Mouse (Mus musculus): Measurements from ENCODE around the gene Cdk4.

Gene Cdk4

DNA sequence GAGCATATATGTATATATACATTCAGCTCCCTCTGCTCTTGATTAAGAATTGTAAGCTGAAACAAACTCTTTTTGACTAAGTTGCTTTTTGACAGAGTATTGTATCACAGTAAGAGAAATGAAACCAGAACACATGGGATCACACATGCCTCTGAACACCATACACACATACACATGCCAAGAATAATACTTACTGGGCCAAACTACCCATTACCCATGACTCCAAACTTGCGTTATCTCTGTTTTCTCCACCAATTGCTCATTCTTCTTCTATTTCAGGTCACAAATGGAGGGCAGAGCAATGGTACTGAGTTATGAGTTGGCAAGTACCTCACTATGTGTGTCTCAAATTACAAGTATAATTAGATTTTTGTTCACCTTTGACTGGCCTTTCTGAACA, 10.6 kb downstream of the Cdk4 start:
- in situ Hi-C loops (cut with MboI, MseI), result no loop called here

DNA sequence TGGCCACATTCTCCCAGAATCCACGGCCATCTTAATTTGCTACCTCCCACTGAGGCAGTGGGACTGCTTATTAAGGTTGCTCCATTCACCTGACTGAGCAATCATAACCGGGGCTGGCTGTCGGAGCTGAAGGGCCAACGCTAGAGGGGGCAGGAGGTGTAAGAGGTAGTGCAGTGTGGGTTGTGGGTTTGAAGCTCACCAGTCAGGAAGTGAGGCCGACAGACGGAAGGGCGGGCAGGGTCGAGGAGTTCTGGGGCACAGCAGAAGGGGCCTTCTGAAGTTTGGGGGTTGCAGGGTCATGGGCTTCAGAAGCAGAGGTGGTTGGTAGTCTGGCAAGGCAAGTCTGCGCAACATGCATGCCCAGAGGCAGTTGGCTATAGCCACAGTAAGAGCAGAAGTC, 11.7 kb downstream of the Cdk4 start, which contains the start of gene Agap2:
Agap2 (plus strand) TSS at position 205 of the 400 bp plus-strand sequence.
- in situ Hi-C loops (cut with MboI, MseI), result loop anchor here (5.0 kb wide), 1 partner anchor 982 kb away; the partner anchor contains the start of gene Ptges3

DNA sequence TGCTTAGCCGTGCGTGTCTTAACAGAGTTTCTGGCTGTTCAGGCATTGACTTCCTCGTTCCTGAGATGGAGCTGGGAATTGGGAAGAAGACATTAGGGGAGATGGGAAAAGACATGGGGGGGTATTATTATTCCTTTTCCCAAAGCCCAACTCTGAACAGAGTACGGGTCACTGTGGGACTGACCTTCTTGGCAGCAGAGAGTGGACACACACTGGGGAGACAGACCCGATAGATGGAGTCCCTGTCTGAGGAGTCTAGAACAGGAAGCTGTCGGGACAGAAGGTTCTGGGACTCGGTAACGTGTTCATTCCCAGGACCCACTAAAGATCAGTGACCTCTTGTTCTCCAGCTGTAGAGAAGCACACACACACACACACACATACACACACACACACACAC, 12.3 kb downstream of the Cdk4 start:
- in situ Hi-C loops (cut with MboI, MseI), result loop anchor here (5.0 kb wide), 1 partner anchor 982 kb away; the partner anchor contains the start of gene Ptges3

DNA sequence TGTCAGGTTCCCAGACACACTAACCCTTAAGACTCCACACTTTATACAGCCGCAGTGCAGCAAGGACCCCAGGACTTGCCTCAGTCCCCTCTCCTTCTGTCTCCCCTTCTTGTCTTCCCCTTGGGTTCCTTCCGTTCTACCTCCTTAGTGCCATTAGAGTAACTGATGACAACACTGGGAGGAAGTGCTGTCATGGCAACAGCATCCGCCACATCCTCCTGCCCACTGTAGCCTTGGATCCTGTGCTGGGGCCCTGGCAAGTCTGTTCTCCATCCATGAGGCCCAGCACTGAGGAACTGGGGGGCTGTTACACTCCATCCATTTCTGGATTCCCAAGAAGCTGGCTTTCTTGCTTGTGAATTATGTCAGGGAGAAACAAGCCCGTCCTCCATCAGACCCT, 12.7 kb downstream of the Cdk4 start:
- in situ Hi-C loops (cut with MboI, MseI), result loop anchor here (5.0 kb wide), 1 partner anchor 981 kb away; the partner anchor contains the start of gene Ptges3

DNA sequence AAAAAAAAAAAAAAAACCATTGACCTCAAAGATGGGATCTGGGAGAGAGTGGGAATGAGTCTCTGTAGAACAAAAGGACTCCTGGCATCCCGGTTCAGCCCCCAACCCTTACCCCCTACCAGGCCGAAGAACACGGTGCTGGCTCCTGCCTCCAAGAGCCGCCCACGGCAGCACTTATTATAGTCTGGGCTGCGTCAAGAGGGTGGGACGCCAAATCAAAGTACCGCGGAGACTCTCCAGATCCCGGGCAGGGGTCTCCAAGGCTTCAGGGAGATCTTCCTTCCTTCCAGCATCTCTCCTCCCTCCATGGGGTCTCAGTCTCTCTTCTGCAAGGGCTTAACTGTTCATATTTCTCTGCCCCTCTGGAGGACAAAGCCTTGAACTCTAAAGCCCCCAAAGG, 14.2 kb downstream of the Cdk4 start:
- in situ Hi-C loops (cut with MboI, MseI), result loop anchor here (5.0 kb wide), 1 partner anchor 980 kb away; the partner anchor contains the start of gene Ptges3

DNA sequence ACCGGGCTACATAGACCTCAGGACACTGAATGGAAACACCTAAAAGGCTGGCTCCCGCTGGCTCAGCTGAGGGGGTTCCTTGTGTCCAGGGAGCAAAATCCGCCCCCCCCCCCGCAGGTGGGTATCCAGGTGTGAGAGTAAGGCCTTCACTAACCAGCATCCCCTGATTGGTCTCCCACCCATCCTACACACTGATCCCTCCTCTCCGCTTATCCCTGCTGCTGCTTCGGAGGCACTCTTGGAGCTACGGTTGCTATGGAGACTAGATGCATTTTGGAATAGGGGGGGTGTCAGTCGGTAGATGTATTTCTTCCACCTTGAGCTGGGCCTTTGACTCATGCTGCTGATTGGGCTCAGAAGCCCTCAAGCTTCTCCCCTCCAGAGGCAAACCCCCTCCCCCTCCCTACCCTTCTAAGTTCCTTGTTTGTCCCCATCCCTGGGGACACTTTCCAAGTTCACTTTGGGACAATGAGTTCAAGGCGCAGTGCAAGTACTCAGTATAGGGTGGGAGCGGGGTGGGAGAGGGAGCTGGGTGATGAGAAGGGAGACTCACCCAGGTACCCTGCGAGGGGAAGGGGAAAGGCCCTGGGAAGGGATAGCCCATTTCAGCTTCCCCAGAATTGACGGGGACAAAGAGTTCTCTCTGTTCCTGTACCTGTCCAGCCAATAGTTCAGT, 14.8 kb downstream of the Cdk4 start:
- in situ Hi-C loops (cut with MboI, MseI), result loop anchor here (5.0 kb wide), 1 partner anchor 979 kb away; the partner anchor contains the start of gene Ptges3

DNA sequence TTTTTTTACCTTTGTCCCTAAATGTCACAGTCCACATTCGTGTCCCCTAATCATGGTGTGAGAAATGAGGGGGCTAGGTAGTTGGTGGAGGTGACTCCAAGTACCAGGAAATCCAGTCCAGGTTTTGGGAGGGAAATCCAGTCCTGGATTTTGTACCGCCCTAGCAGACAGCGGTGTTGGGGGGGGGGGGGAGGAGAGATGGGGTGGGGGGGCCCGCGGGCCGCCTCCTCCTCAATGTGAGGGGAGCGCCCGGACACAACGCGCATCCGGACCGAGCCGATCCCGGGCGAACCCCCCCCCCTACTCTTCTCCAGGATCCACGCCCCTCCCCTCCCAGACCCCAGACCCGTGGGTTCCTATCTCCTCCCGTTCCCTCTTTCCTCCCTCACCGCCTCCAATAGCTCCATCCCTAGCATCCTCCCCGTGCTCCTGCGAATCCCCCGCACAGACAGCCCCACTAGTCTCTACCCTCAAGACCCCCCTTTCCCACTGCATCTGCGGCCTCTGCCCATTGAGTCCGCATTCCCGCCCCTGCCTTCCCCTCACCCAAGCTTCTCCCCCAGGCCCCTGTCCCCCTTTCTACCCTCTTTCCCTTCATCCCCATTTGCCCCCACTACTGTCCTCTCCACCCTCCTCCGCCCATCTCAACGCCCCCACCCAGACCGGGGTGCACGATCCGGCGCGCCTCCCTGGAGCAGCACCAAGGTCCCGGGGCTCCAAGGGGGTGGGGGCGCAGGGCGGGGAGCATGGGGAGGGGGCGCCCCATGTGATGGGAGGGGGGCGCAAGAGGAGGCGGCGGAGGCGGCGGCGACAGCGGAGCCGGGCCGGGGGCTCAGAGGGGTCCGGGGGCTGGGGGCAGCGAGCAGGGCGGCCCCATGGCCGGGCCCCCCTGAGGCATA, 15.6 kb downstream of the Cdk4 start:
- in situ Hi-C loops (cut with MboI, MseI), result loop anchor here (5.0 kb wide), 1 partner anchor 978 kb away; the partner anchor contains the start of gene Ptges3

DNA sequence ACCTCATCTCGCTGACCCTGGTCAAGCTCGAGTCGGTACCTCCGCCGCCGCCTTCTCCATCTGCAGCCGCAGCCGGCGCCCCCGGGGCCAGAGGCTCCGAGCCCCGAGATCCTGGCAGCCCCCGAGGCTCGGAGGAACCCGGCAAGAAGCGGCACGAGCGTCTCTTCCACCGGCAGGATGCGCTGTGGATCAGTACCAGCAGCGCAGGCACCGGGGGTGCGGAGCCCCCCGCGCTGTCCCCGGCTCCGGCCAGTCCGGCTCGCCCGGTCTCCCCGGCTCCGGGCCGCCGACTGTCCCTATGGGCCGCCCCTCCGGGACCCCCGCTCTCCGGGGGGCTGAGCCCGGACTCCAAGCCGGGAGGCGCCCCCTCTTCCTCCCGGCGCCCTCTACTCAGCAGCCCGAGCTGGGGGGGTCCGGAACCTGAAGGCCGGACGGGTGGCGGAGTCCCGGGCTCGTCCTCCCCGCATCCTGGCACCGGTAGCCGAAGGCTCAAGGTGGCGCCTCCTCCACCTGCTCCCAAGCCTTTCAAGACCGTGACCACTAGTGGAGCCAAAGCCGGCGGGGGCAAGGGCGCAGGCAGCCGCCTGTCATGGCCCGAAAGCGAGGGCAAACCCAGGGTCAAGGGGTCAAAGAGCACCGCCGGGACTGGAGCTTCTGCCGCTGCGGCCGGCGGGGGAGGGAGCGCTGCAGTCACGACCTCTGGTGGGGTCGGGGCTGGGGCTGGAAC, 16.5 kb downstream of the Cdk4 start:
- in situ Hi-C loops (cut with MboI, MseI), result loop anchor here (5.0 kb wide), 1 partner anchor 977 kb away; the partner anchor contains the start of gene Ptges3

DNA sequence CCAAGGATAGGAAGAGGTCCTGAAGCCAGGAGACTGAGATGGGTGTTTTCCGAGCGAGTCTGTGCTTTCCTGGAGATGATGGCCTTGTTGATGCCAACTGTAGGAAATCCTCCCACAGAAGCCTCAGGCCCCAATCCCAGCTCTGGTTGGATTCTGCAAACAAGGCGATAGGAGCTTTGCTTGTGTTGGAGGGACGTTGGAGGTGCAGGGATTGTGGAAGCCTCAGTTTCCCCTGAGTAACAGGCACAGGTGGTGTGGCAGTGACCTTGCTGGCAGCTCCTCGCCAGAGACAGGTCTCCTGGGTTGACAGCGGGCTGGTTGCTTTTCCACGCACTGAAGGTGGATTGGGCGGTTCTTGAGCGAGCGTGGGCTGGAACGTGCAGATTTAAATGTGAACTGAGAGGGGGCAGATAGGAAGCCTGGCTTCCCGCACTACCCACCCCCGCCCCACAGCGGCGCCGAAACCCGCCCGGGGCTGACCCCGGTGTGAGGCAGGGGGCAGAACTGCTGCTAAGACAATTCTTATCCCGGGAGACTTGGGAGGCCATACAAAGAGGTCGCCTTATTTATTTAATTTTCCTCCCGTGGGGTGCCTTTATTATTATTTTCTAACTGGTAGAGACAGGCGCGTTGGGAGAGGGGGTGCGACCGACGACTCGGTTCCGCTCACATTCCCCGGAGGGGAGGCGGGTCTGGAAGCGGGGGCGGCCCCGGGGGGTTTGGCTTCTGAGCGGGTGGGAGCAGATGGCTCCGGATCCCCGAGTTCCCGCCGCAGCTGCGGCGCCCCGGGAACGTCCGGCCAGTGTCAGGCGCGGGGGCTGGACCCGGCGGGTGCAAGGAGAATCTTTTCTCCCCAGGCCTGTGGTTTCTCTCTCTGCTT, 17.8 kb downstream of the Cdk4 start:
- in situ Hi-C loops (cut with MboI, MseI), result no loop called here

DNA sequence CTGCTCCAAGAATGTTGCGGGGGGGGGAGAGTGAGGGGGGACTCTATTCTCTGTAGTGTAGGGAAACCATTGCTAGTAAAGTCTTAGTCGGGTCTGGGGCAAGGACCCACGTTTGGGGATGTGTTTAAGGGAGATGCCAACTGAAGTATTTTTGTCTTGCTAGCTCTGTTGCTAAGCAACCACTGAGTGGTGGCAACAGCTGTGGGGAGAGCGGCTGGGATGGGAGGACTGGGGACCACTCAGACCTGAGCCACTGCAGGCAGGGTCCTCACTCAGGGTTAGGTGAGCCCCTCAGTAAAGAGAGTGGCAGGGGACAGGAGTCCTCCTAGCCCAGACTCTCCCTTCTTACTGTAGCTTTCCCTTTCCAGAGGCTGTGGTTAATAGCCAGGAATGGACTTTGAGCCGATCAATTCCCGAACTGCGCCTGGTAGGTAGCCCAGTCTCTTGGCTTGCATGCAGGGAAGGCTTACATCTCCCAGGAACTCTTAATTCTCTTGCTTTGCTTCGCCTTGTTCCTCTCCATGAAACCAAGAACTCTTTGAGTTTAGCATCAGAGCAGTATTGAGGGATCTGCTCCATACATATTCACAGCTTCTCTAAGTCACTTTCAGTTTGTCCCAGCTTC, 18.8 kb downstream of the Cdk4 start:
- in situ Hi-C loops (cut with MboI, MseI), result no loop called here

DNA sequence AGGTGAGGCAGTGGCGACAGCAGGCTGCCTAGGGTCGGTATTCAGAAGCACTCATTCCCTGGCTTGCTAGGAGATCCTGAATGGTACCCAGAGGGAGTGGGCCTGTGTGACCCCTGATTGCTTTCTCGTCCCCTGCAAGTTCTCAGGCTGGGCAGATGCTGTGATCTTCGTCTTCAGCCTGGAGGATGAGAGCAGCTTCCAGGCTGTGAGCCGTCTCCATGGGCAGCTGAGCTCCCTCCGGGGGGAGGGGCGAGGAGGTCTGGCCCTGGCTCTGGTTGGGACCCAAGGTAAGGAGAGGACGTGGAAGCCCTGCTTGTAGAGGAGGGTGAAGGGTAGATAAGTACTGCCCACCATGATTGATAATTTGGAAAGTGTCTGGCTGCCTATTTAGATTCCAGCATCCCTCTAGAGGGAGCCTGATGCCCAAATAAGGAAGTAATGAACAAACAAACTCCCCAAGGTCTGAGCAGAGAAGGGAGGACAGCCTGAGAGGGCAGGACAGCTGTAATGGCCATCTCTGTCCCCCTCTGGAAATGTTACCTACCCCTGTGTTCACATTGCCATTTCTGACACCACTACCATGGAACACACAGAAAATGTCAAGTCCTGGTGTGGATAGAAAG, 20.1 kb downstream of the Cdk4 start:
- in situ Hi-C loops (cut with MboI, MseI), result no loop called here

DNA sequence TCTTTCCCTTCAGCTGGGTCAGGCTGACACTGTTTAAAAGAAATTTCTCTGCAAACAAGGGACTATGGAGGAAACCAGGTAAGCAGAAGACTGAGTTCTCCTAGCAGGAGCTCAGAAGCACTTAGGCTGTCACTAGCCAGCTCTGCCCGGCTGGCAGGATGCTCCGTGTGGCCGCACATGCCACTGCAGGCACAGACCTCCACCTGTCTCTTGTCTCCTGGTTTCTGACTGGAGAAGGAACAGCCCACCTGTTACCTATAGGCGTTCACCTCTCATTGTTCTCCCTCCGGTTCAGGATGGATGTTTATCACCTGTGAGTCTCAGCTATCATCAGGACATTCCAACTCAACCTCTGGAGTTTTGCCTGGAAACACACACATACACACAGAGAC, 20.6 kb downstream of the Cdk4 start:
- in situ Hi-C loops (cut with MboI, MseI), result no loop called here

DNA sequence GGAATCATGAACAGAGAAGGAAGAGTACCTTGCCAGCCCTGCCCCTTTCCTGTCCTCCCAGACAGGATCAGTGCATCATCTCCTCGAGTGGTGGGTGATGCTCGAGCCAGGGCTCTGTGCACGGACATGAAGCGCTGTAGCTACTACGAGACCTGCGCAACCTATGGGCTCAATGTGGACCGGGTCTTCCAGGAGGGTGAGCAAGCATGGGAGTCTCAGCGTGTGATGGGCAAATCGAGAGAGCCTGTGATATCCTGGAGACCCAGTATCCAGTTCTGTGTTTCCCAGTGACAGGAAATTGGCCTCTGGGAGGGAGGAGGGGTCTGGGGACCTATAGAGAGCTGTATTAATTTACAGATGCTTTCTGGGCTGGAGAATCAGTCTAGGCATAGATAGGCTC, 21.7 kb downstream of the Cdk4 start:
- in situ Hi-C loops (cut with MboI, MseI), result no loop called here

DNA sequence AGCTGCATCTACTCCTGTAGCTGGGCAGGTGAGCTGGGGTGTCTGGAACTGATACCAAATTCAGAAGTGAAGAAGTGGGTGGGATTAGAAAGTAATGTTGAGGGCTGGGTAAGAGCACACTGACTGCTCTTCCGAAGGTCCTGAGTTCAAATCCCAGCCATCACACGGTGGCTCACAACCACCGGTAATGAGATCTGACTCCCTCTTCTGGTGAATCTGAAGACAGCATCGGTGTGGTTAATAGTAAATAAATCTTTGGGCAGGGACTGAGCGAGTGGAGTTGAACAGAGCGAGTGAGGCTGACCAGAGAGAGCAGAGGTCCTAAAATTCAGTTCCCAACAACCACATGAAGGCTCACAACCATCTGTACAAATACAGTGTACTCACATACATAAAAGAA, 22.3 kb downstream of the Cdk4 start:
- in situ Hi-C loops (cut with MboI, MseI), result no loop called here

DNA sequence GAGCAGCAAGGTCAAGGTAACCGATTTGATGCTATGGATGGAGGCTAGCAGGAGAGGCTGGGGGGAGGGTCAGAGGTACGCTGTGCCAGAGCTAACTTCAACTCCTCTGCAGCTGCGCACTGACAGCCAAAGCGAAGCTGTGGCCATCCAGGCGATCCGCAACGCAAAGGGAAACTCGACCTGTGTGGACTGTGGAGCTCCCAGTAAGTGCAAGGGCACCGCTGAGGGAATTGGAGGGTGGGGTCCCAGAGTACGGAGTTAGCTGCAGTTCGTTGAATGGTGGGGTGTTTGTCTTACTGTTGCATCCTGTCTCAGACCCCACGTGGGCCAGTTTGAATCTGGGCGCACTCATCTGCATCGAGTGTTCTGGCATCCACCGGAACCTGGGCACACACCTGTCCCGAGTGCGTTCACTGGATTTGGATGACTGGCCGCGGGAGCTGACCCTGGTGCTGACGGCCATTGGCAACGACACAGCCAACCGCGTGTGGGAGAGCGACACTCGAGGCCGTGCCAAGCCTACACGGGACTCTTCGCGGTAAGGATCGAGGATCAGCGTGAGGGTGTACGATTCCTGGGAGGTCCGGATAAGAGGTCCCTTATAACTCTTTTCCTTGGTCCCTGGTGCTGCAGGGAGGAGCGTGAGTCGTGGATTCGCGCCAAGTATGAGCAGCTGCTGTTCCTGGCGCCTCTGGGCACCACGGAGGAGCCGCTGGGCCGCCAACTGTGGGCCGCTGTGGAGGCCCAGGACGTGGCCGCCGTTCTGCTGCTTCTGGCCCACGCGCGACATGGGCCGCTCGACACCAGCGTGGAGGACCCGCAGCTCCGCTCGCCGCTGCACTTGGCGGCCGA, 27.5 kb downstream of the Cdk4 start:
- in situ Hi-C loops (cut with MboI, MseI), result loop anchor here (10.0 kb wide), 1 partner anchor 774 kb away; the partner anchor contains the start of gene Rdh16f2

DNA sequence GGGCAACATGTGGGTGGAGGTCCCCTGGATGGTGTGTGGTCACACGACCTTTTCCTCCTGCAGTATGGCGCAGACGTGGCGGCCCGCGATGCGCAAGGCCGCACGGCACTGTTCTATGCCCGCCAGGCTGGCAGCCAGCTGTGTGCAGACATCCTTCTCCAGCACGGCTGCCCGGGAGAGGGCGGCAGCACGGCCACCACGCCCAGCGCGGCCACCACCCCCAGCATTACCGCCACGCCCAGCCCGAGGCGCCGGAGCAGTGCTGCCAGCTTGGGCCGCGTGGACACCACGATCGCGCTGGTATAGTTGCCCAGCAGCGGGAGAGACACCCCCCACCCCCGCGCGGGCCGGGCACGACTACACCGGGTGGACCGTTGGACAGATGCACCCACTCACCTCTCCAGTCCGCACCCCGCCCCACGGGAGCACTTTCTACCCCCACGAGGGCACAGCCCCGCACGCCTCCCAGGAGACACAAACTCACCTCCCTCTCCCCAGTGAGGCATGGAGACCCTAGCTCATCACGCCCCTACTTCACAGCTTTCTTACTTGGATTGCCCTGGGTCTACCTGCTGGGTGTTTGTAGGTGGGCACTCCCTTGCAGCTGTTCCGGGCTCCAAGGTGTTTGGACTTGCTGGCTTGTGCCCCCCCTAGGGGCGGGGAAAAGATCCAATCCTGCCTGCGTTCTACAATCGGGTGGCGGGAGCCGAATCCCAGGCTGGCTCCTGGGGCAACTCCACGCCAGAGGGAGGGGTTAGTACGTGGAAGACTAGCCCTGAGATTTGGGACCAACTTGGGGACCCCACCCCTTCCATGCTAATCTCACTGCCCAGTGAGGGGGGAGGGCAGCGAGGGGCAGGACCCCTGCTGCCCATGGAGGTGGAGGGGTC, 28.4 kb downstream of the Cdk4 start:
- in situ Hi-C loops (cut with MboI, MseI), result loop anchor here (10.0 kb wide), 1 partner anchor 773 kb away; the partner anchor contains the start of gene Rdh16f2

DNA sequence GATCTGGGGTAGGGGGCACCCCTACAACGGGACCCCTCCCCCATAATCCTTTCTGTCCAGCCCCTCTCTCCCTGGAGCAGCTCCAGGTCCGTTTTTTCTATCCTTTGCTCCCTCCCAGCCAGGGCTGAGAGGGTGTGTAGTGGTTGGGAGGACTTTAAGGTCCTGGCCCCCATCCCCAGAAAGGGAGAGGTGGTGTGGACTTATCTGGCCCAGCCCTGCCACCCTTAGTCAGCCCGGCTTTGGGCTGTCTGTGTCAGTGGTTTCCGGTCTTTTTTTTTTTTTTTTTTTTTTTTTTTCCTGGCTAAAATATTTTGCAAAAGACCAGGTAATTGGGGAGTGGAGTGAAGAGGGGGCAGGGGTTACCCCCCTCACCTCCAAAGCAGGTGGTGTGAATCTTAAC, 29.4 kb downstream of the Cdk4 start:
- in situ Hi-C loops (cut with MboI, MseI), result loop anchor here (10.0 kb wide), 1 partner anchor 772 kb away; the partner anchor contains the start of gene Rdh16f2
